Mouse (Mus musculus) liver, embryonic 13.5 days (tissue): ENCODE data around the gene H2-Ke6. TPM values are rescaled to one million over a fixed set of nuclear protein-coding genes. Genes with fewer than 3 reads are reported as not detected.
A peak's percentile ranks its signal among the peaks of the same experiment; 100 is the strongest.

ENCODE experiments used
- ATAC-seq: fragments of 200-750 bp; cut with Nextera tagmentation; 2 replicates; pipeline ENCODE4 v1.8.0; 2017; ENCODE audit warnings: low read depth, mild to moderate bottlenecking, moderate number of reproducible peaks, moderate library complexity
- DNase-seq: peaks from one replicate; pipeline ENCODE4 v3.0.0; 2022
- H3K27ac ChIP-seq: fragments of 300-500 bp; sonication (generic); 2 replicates; pipeline ENCODE4 v1.5.1; 2015; ENCODE audit warnings: moderate library complexity, mild to moderate bottlenecking, inconsistent platforms
- H3K27me3 ChIP-seq: fragments of 300-500 bp; sonication (generic); 2 replicates; pipeline ENCODE4 v1.6.1; 2015; ENCODE audit warnings: mild to moderate bottlenecking, inconsistent platforms
- H3K36me3 ChIP-seq: fragments of 300-500 bp; sonication (generic); 2 replicates; pipeline ENCODE4 v1.6.1; 2015; ENCODE audit warnings: mild to moderate bottlenecking, inconsistent platforms
- H3K4me1 ChIP-seq: fragments of 300-500 bp; sonication (generic); replicated peaks from 2 replicates; pipeline ENCODE4 v1.6.1; 2015; ENCODE audit warnings: inconsistent platforms
- H3K4me2 ChIP-seq: fragments of 300-500 bp; sonication (generic); 2 replicates; pipeline ENCODE4 v1.6.1; 2015; ENCODE audit warnings: inconsistent platforms, mild to moderate bottlenecking, moderate library complexity
- H3K4me3 ChIP-seq: fragments of 300-500 bp; sonication (generic); replicated peaks from 2 replicates; pipeline ENCODE4 v1.5.1; 2015; ENCODE audit warnings: mild to moderate bottlenecking, inconsistent platforms
- H3K9ac ChIP-seq: fragments of 300-500 bp; sonication (generic); 2 replicates; pipeline ENCODE4 v1.6.1; 2015; ENCODE audit warnings: mild to moderate bottlenecking, inconsistent platforms
- H3K9me3 ChIP-seq: fragments of 300-500 bp; sonication (generic); replicated peaks from 2 replicates; pipeline ENCODE4 v1.6.1; 2016; ENCODE audit warnings: inconsistent platforms
- WGBS: fragments of 180-500 bp; shearing (Covaris S2); methylation state at CpG from one replicate; pipeline ENCODE4 v1.1.7; 2015; ENCODE audit not compliant: insufficient replicate concordance; 5-methylcytosine and 5-hydroxymethylcytosine counted together
- polyA plus RNA-seq: library from polyadenylated mRNA; unstranded; fragments of >200 nt; fragmentation: Nextera tagmentation; extraction: Ambion mirVana; gene quantifications from 2 replicates; pipeline ENCODE4 v1.2.1, GENCODE M21; 2015

H2-Ke6 gene
- polyA plus RNA-seq, 1 experiment from 2014 or later: 25.7 TPM

- Histone ChIP-seq H3K4me2 (peak overlapping the region; percentile 96), H3K4me3 (peak overlapping the region; percentile 94), H3K27me3 (no peaks in the 10 kb centered on the region), H3K9me3 (no peaks in the 10 kb centered on the region), H3K4me1 (peaks cover 83% of the 10 kb centered on the region), H3K9ac (no peak overlapping the region), H3K27ac (peak overlapping the region; percentile 85), H3K36me3 (peaks cover 31% of the 10 kb centered on the region)
- ATAC-seq: no peak
- no peak for DNase-seq
- 81% methylated on average over 18 of the region's 18 CpGs for WGBS
These were observed 1.5 kb upstream of the H2-Ke6 start for GRCm38 (mm10) chr17:34029150-34029889.

DNA sequence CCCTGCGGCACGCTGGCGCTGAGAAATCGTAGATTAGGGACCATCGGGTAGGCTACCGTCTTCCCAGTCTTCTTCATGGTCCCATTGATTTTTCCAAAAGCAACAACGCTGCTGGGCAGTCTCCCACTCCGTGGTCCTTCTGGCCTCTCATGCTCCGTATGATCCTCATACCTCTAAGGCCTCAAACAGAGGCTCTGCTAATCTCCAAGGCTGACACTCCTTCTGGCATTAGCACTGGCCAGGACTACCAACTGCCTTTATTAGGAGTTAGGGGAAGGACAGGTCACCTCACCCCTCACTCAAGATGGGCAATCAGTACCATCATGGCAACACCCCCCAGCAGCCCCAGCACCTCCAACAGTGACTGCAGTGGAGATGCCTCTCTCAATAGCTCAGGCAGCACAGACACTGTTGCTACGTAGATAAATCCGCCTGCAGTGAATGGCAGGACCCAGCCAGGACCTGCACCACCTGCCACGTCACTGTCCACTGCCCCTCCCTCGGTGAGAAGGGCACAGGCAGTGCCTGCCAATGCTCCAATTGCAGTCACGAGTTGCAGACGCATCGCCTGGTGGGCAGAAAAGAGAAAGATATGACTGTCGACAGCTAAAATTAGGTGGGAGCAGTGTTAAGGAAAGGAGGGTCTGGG, 765 bp upstream of the H2-Ke6 start:
- peak overlapping the region; percentile 94 for H3K4me3 ChIP-seq

GRCm38 (mm10) chr17:34026917-34027655, 774 bp downstream of the H2-Ke6 start:
- WGBS: 16% methylated on average over 36 of the region's 36 CpGs
- peak overlapping the region; percentile 78 for H3K4me3 ChIP-seq
- peak overlapping the region; percentile 98 for H3K4me2 ChIP-seq
- ATAC-seq (no peak), DNase-seq (no peak)
- peaks cover 38% of the 10 kb centered on the region for H3K36me3 ChIP-seq
- peak overlapping the region; percentile 82 for H3K9ac ChIP-seq
- H3K27ac ChIP-seq: peak overlapping the region; percentile 79
- no peaks in the 10 kb centered on the region; the same call in 1 of the 2 replicates for H3K9me3 ChIP-seq
- peaks cover 72% of the 10 kb centered on the region for H3K4me1 ChIP-seq
- no peaks in the 10 kb centered on the region for H3K27me3 ChIP-seq

More for the DNA sequence above, 765 bp upstream of the H2-Ke6 start:
- Histone ChIP-seq H3K9me3 (no peaks in the 10 kb centered on the region), H3K4me2 (peak overlapping the region; percentile 98), H3K27me3 (no peaks in the 10 kb centered on the region), H3K9ac (peak overlapping the region; percentile 35; the same call in 1 of the 2 replicates), H3K27ac (peak overlapping the region; percentile 40; the same call in 1 of the 2 replicates), H3K36me3 (peaks cover 25% of the 10 kb centered on the region), H3K4me1 (peaks cover 83% of the 10 kb centered on the region)
- ATAC-seq: no peak
- no peak for DNase-seq
- 77% methylated on average over 17 of the region's 17 CpGs for WGBS

DNA sequence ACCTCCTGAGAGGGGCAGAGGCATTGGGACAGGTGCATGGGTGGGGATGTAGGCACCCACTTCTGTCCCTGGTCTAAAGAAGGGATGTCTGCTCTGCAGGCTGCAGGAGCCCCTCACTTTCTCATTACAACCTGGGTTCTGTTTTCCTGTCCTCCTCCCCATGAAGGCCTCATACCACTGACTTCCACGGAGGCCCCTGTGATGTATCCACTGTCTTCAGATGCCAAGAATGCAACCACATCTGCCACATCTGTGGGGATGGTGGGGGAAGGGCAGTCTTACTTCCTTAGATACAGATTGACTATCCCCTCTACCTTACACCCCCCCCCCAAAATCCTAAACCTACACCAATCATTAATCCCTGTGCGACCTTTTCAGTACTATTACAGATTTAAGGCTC, 1.6 kb downstream of the H2-Ke6 start:
- peaks cover 46% of the 10 kb centered on the region for H3K36me3 ChIP-seq
- H3K9ac ChIP-seq: peak overlapping the region; percentile 87; the same call in 1 of the 2 replicates
- peak overlapping the region; percentile 80; the same call in 1 of the 2 replicates for H3K4me3 ChIP-seq
- DNase-seq (no peak), ATAC-seq (no peak)
- 39% methylated on average over 2 of the region's 2 CpGs for WGBS
- H3K9me3 ChIP-seq: peaks cover 3% of the 10 kb centered on the region; the same call in 1 of the 2 replicates
- H3K27me3 ChIP-seq: no peaks in the 10 kb centered on the region
- H3K4me1 ChIP-seq: peaks cover 72% of the 10 kb centered on the region
- no peak overlapping the region; the same call in 1 of the 2 replicates for H3K27ac ChIP-seq
- peak overlapping the region; percentile 98 for H3K4me2 ChIP-seq

- Histone ChIP-seq H3K27me3 (no peaks in the 10 kb centered on the region), H3K4me1 (peaks cover 69% of the 10 kb centered on the region), H3K9me3 (peaks cover 7% of the 10 kb centered on the region), H3K4me3 (peak overlapping the region; percentile 80; the same call in 1 of the 2 replicates), H3K36me3 (peaks cover 51% of the 10 kb centered on the region), H3K27ac (0 out of 2 replicates have a peak overlapping the region, but pooled peaks have one; percentile 1), H3K9ac (peak overlapping the region; percentile 87), H3K4me2 (peak overlapping the region; percentile 98)
- DNase-seq (no peak), ATAC-seq (no peak)
- 46% methylated on average over 7 of the region's 7 CpGs for WGBS
These were observed 2.1 kb downstream of the H2-Ke6 start for GRCm38 (mm10) chr17:34025756-34026151.

- Histone ChIP-seq H3K4me1 (peaks cover 62% of the 10 kb centered on the region), H3K27ac (peak overlapping the region; percentile 83), H3K9me3 (peaks cover 13% of the 10 kb centered on the region), H3K27me3 (no peaks in the 10 kb centered on the region), H3K36me3 (peaks cover 52% of the 10 kb centered on the region), H3K4me2 (peak overlapping the region; percentile 98), H3K9ac (peak overlapping the region; percentile 87), H3K4me3 (peak overlapping the region; percentile 80)
- DNase-seq (no peak), ATAC-seq (0 out of 2 replicates have a peak, but pooled peaks have one; percentile 1)
- WGBS: 1% methylated on average over 56 of the region's 57 CpGs
These were observed 2.8 kb downstream of the H2-Ke6 start for GRCm38 (mm10) chr17:34024861-34025755.

DNA sequence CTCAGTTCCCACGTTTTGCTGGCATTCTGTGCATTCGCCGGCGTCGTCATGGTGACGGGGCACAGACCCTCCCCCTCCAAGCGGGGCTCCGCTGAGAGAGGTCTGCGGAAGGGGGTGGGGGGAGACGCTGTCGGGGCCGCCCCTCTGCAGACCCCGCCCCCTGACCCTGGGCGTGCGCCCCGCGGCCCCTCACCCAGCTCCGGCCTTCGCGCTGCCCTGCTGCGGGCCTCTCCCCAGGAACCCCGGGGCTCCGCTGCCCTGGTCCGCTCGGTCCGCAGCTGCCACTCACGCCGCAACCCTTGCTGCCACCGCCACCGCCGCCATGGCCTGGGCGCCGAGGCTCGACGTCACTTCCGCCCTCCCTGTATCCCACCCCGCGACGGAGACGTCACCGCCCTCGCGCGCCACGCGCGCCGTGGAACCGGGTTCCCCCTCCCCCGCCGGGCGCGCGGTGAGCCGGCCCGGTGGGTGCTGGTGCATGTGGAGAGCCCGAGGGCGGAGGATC, 3.5 kb downstream of the H2-Ke6 start, which contains the start of gene Ring1:
Gene Ring1, minus strand, starts transcription at position 364 of the 505 bp plus-strand sequence.
- peak within 1 kb of the TSS; percentile 80 for H3K4me3 ChIP-seq
- ATAC-seq (peak; percentile 37), DNase-seq (peak; percentile 71)
- peak within 1 kb of the TSS; percentile 87 for H3K9ac ChIP-seq
- peaks cover 55% of the 10 kb centered on the region for H3K4me1 ChIP-seq
- WGBS: under 1% methylated on average over 45 of the region's 58 CpGs
- peaks cover 20% of the 10 kb centered on the region for H3K9me3 ChIP-seq
- peak within 1 kb of the TSS; percentile 83 for H3K27ac ChIP-seq
- H3K36me3 ChIP-seq: peaks cover 47% of the 10 kb centered on the region
- peak within 1 kb of the TSS; percentile 98 for H3K4me2 ChIP-seq
- no peaks in the 10 kb centered on the region for H3K27me3 ChIP-seq

DNA sequence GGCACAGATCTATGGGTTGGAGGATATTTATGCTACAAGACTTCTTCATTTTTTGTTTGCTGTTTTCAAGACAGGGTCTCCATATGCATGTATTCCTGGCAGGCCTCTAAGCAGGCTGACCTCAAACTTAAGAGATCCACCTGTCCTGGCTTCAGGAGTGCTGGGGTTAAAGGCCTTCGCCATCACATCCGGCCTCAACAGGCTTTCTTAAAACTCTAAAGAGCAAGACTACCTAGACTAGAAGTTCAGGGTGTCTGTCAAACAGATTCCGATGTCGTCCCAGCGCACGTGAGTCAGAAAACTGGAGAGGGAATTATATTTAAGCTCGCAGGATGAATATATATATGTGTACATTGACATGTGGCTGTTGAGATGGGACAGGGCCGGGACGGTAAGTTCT, 4.2 kb downstream of the H2-Ke6 start:
- Histone ChIP-seq H3K4me3 (peak overlapping the region; percentile 80), H3K27me3 (no peaks in the 10 kb centered on the region), H3K4me2 (peak overlapping the region; percentile 98), H3K27ac (no peak overlapping the region), H3K9ac (peak overlapping the region; percentile 87), H3K36me3 (peaks cover 42% of the 10 kb centered on the region), H3K9me3 (peaks cover 26% of the 10 kb centered on the region), H3K4me1 (peaks cover 48% of the 10 kb centered on the region)
- no peak for DNase-seq
- WGBS: 67% methylated on average over 9 of the region's 9 CpGs
- ATAC-seq: no peak

DNA sequence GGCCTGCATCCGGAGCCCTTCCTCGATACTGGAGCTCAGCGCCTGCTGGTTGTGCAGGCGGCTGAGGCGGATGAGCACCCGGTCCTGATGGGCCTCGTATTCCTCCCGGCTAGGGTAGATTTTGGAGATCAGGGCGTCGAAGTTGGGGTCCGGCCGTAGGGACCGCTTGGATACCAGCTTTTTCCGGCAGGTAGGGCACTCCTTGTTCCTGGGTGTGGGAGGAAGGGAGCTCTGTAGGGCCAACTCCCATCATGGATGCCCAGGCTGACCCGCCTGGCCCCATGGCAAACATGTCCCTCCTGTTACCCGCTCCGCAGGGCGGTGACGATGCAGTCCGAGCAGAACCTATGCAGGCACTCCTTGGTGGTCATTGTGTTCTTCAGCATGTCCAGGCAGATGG, 4.9 kb downstream of the H2-Ke6 start:
- H3K4me2 ChIP-seq: no peak overlapping the region
- H3K27ac ChIP-seq: no peak overlapping the region
- peaks cover 36% of the 10 kb centered on the region for H3K36me3 ChIP-seq
- H3K9me3 ChIP-seq: peaks cover 26% of the 10 kb centered on the region
- ATAC-seq (no peak), DNase-seq (no peak)
- H3K27me3 ChIP-seq: no peaks in the 10 kb centered on the region
- peaks cover 41% of the 10 kb centered on the region for H3K4me1 ChIP-seq
- WGBS: 94% methylated on average over 20 of the region's 20 CpGs
- no peak overlapping the region for H3K4me3 ChIP-seq
- no peak overlapping the region for H3K9ac ChIP-seq

DNA sequence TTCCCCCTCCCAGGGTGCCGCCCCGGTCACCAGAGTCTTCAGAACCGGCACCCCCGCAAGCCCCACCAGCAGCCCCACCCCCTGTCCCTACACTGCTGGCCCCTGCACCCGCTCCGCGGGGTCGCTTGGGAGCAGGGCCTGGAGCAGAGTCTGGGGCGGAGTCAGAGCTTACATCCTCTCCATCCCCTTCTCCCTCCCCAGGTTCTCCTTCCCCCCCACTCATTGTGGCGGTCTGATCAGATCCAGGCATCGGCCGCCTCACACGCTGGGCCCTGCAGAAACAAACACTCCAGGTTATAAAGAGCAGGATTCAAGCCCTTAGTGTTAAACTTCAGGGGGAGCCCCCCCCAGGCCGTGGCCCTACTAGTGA, 5.5 kb downstream of the H2-Ke6 start:
- peaks cover 26% of the 10 kb centered on the region for H3K9me3 ChIP-seq
- peaks cover 36% of the 10 kb centered on the region for H3K36me3 ChIP-seq
- WGBS: 84% methylated on average over 14 of the region's 14 CpGs
- DNase-seq: no peak
- H3K27me3 ChIP-seq: no peaks in the 10 kb centered on the region
- H3K4me3 ChIP-seq: no peak overlapping the region
- no peak for ATAC-seq
- no peak overlapping the region for H3K27ac ChIP-seq
- peaks cover 35% of the 10 kb centered on the region for H3K4me1 ChIP-seq
- no peak overlapping the region for H3K4me2 ChIP-seq
- no peak overlapping the region for H3K9ac ChIP-seq
